In the genomic region with DNA sequence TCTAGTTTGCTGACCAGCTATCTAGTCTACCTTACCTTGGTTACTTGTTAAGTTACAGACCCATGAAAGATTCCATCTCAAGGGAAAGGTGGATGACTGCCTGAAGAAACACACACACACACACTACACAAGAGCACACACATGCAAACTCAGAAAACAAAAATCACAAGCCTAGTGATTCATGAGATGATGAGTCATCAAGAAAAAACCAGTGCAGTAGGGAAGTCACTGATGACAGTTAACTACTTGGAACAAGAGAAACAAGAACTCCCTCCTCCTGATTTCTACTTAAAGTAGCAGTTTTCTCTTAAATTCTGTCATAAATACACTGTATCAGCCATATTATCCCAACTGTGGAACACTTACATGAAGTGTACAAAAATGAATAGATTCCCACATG, we compare ENCODE assay signal across 22 mouse cellular contexts. TPM values are rescaled to one million over a fixed set of nuclear protein-coding genes. Genes with fewer than 3 reads are reported as not detected.
DNase-seq lines count a peak whose midpoint lies in the region; ATAC-seq and TF ChIP-seq lines count a peak whose summit lies in the region.
"Had no signal": no experiment of that assay in that cellular context is flagged by ENCODE, and none has a peak within 500 bp of the region (broad histone marks: within the 10 kb centered on the region; RNA-seq: fewer than 3 reads in every experiment).

No protein-coding gene starts in this region.

- TF ChIP-seq POLR2A in CH12.LX (IDR thresholded peaks at IDR 0.05; ENCODE audit: low read depth, low read length): no peak
- no peak for TF ChIP-seq POLR2A in bone marrow macrophage, adult 2 months (IDR thresholded peaks at IDR 0.05; ENCODE audit: borderline replicate concordance, low read depth, low read length)

- H3K36me3 ChIP-seq in CH12.LX (replicated peaks in 1 of 2; ENCODE audit: control insufficient read depth in 1 of 2, insufficient read depth in 1 of 2, low read length in 1 of 2): peaks cover 6 to 25% of the 10 kb centered on the region in 2 experiments
- peaks cover 11% of the 10 kb centered on the region; the same call in 1 of the 2 replicates for H3K36me3 ChIP-seq in midbrain, embryonic 14.5 days (ENCODE audit: control insufficient read depth, insufficient read depth, low read length)
- H3K36me3 ChIP-seq: embryonic facial prominence, embryonic 12.5 days; forebrain, embryonic 12.5 days; heart, embryonic 13.5 days; hindbrain, embryonic 15.5 days had no signal

- H3K79me2 ChIP-seq in CH12.LX (replicated peaks; ENCODE audit: control insufficient read depth, extremely low read depth, insufficient read depth, poor library complexity, severe bottlenecking): no peaks in the 10 kb centered on the region

- no peak overlapping the region for H3K4me2 ChIP-seq in CH12.LX (ENCODE audit: insufficient read depth, low read depth, poor library complexity, severe bottlenecking)
- no peak overlapping the region for H3K4me2 ChIP-seq in midbrain, embryonic 14.5 days (ENCODE audit: low read length)
- H3K4me2 ChIP-seq: embryonic facial prominence, embryonic 12.5 days; forebrain, embryonic 12.5 days; heart, embryonic 13.5 days; hindbrain, embryonic 15.5 days had no signal

- H3K9ac ChIP-seq in CH12.LX (ENCODE audit: insufficient read depth, low read depth): no peak overlapping the region
- H3K9ac ChIP-seq in midbrain, embryonic 14.5 days (replicated peaks; ENCODE audit: low read length): no peak overlapping the region
- H3K9ac ChIP-seq: embryonic facial prominence, embryonic 12.5 days; forebrain, embryonic 12.5 days; heart, embryonic 13.5 days; hindbrain, embryonic 15.5 days had no signal

- no peak overlapping the region for H3K4me3 ChIP-seq in CH12.LX (replicated peaks in 1 of 3; ENCODE audit: low read depth in 2 of 3, low read length in 2 of 3, poor library complexity in 1 of 3)
- H3K4me3 ChIP-seq in bone marrow macrophage, adult 2 months (ENCODE audit: insufficient read depth, low read length): no peak overlapping the region
- no peak overlapping the region for H3K4me3 ChIP-seq in midbrain, embryonic 14.5 days (replicated peaks; ENCODE audit: low read depth, low read length)
- H3K4me3 ChIP-seq: embryonic facial prominence, embryonic 12.5 days; forebrain, embryonic 12.5 days; gastrocnemius, adult 2 months; heart, embryonic 13.5 days; hindbrain, embryonic 15.5 days had no signal

- no peak overlapping the region for H3K27ac ChIP-seq in CH12.LX (ENCODE audit: insufficient read depth, low read depth)
- H3K27ac ChIP-seq in bone marrow macrophage, adult 2 months (ENCODE audit: insufficient read depth, low read depth, low read length): peak overlapping the region; percentile 74
- no peak overlapping the region for H3K27ac ChIP-seq in midbrain, embryonic 14.5 days (replicated peaks; ENCODE audit: low read depth, low read length)
- H3K27ac ChIP-seq: embryonic facial prominence, embryonic 12.5 days; forebrain, embryonic 12.5 days; gastrocnemius, adult 2 months; heart, embryonic 13.5 days; hindbrain, embryonic 15.5 days had no signal

- H3K4me1 ChIP-seq in CH12.LX (ENCODE audit: control insufficient read depth in 1 of 2, insufficient read depth in 2 of 2): peaks cover 0 to 12% of the 10 kb centered on the region in 2 experiments; a peak in 2 of 4 replicates
- H3K4me1 ChIP-seq in bone marrow macrophage, adult 2 months (ENCODE audit: control insufficient read depth, insufficient read depth, low read length): peaks cover 31% of the 10 kb centered on the region
- H3K4me1 ChIP-seq in midbrain, embryonic 14.5 days (ENCODE audit: control insufficient read depth, insufficient read depth, low read length): peaks cover 5% of the 10 kb centered on the region; the same call in 1 of the 2 replicates
- H3K4me1 ChIP-seq: embryonic facial prominence, embryonic 12.5 days; forebrain, embryonic 12.5 days had no signal

- peak; percentile 19 for DNase-seq in 3134 (ENCODE audit: extremely low read depth, insufficient read length, low spot score)
- DNase-seq in CH12.LX (ENCODE audit: extremely low read depth): no peak
- no peak for DNase-seq in midbrain, embryonic 14.5 days
- DNase-seq in Muller cell, postnatal 12 days (ENCODE audit: inconsistent ontology term): no peak
- DNase-seq in embryo, embryonic 10.5 days (ENCODE audit: low spot score): no peak
- no peak for DNase-seq in thymus, postnatal 4 days
- DNase-seq: adrenal gland, postnatal 10 days; B cell, adult 2 months; cerebellum, adult 18-20 months; cerebellum, adult 9-11 months; gastrocnemius, adult 2 months; gastrocnemius, postnatal 25 days; heart, postnatal 36 days had no signal

- TF ChIP-seq CTCF in CH12.LX (conservative IDR thresholded peaks at IDR 0.05 in 1 of 2, IDR thresholded peaks at IDR 0.05 in 1 of 2; ENCODE audit: low read depth in 2 of 2, low read length in 2 of 2): no peak
- TF ChIP-seq CTCF in bone marrow macrophage, adult 2 months (IDR thresholded peaks at IDR 0.05; ENCODE audit: low read depth, low read length): no peak

- TF ChIP-seq RAD21 in CH12.LX (IDR thresholded peaks at IDR 0.05; ENCODE audit: low read depth, low read length): no peak

- in situ Hi-C loops in CH12.LX (cut with MboI; ENCODE audit: low pct_ligation_motif_present, low pct_unique_long_range_greater_than_20kb, low sequenced_read_pairs): no loop called here

- no peaks in the 10 kb centered on the region for H3K27me3 ChIP-seq in CH12.LX (replicated peaks)
- no peaks in the 10 kb centered on the region for H3K27me3 ChIP-seq in midbrain, embryonic 14.5 days (ENCODE audit: control insufficient read depth, insufficient read depth, low read length)
- H3K27me3 ChIP-seq: embryonic facial prominence, embryonic 12.5 days; forebrain, embryonic 12.5 days; heart, embryonic 13.5 days; hindbrain, embryonic 15.5 days had no signal

- H3K9me3 ChIP-seq in CH12.LX (replicated peaks; ENCODE audit: low read length): no peaks in the 10 kb centered on the region
- no peaks in the 10 kb centered on the region for H3K9me3 ChIP-seq in midbrain, embryonic 14.5 days (ENCODE audit: control insufficient read depth, low read length)
- H3K9me3 ChIP-seq: embryonic facial prominence, embryonic 12.5 days; forebrain, embryonic 12.5 days; heart, embryonic 13.5 days; hindbrain, embryonic 15.5 days had no signal

- dilution Hi-C loops in CH12.LX (cut with MboI; ENCODE audit: extremely low pct_ligation_motif_present, extremely low pct_unique_long_range_greater_than_20kb, low sequenced_read_pairs): no loop called here

- TF ChIP-seq EP300 in CH12.LX (IDR thresholded peaks at IDR 0.05; ENCODE audit: low read length): no peak

- ATAC-seq in granulocyte monocyte progenitor cell, adult 5-6 weeks (replicated peaks; ENCODE audit: poor library complexity, severe bottlenecking): peak; percentile 27; the same call in 1 of the 2 replicates
- no peak for ATAC-seq in midbrain, embryonic 14.5 days (ENCODE audit: low FRiP score, low TSS enrichment)
- ATAC-seq: CD4-positive, CD25-positive, alpha-beta regulatory T cell, adult 4 months; forebrain, embryonic 16.5 days; intestine, postnatal 0 days had no signal

TF ChIP-seq in CH12.LX, 34 proteins besides CTCF, POLR2A, EP300 and RAD21:
- no peak for TF ChIP-seq GABPA (IDR thresholded peaks at IDR 0.05; ENCODE audit: insufficient replicate concordance, low read depth, low read length)
- TF ChIP-seq MYC (IDR thresholded peaks at IDR 0.05; ENCODE audit: low read depth, low read length): no peak
- TF ChIP-seq MAFK (IDR thresholded peaks at IDR 0.05; ENCODE audit: insufficient replicate concordance, low read length): 0 out of 2 replicates have a peak, but pooled peaks have one; percentile 33

RNA-seq across cellular contexts. Expression of a gene that starts 9.8 kb away (rescaled TPM):
- total RNA-seq in CH12.LX (2012; rRNA removed): 9.1 and 17.9 TPM in 2 replicates
- 8.7 and 9.8 TPM in 2 replicates for total RNA-seq in CH12.LX (2014; rRNA removed)
- 2.9 and 3.7 TPM in 2 replicates for polyA plus RNA-seq in CH12.LX (2012; ENCODE audit: insufficient read length, low read depth)
- polyA plus RNA-seq in bone marrow macrophage, adult 2 months (2012; ENCODE audit: insufficient read depth, insufficient read length, missing spikeins): 8.2 and 10.6 TPM in 2 replicates
- total RNA-seq in granulocyte monocyte progenitor cell, adult 5-6 weeks (2014; fragmentation: Nextera tagmentation): 0.62 TPM in 1 of 2 replicates, not detected in the other
- 0.34 and 2.0 TPM in 2 replicates for total RNA-seq in granulocyte monocyte progenitor cell, adult 5-6 weeks (2017)
- 131 and 247 TPM in 2 replicates for polyA plus RNA-seq in midbrain, embryonic 14.5 days (2014; fragmentation: Nextera tagmentation; extraction: Ambion mirVana)

RNA-seq across cellular contexts. Expression of a gene that starts 25.1 kb away (rescaled TPM):
- 17.2 and 18.9 TPM in 2 replicates for total RNA-seq in CH12.LX (2012; rRNA removed)
- total RNA-seq in CH12.LX (2014; rRNA removed): 23.7 and 23.8 TPM in 2 replicates
- 18.5 and 19.7 TPM in 2 replicates for polyA plus RNA-seq in CH12.LX (2012; ENCODE audit: insufficient read length, low read depth)
- polyA plus RNA-seq in bone marrow macrophage, adult 2 months (2012; ENCODE audit: insufficient read depth, insufficient read length, missing spikeins): 74.2 and 74.4 TPM in 2 replicates
- 29.1 and 37.5 TPM in 2 replicates for total RNA-seq in granulocyte monocyte progenitor cell, adult 5-6 weeks (2014; fragmentation: Nextera tagmentation)
- total RNA-seq in granulocyte monocyte progenitor cell, adult 5-6 weeks (2017): 40.8 and 41.4 TPM in 2 replicates
- 99.8 and 106 TPM in 2 replicates for polyA plus RNA-seq in midbrain, embryonic 14.5 days (2014; fragmentation: Nextera tagmentation; extraction: Ambion mirVana)

Comparison
In these comparisons a context has a peak if more than half of its experiments do, and no peak if none do; other contexts are left out.
1. RNA of a gene that starts 9.8 kb away (polyA plus RNA-seq): 131 to 247 TPM in midbrain, embryonic 14.5 days; 8.2 to 10.6 TPM in bone marrow macrophage, adult 2 months and 2.9 to 3.7 TPM in CH12.LX; every median in the first group is over 10 times any median in the second.